Mouse (Mus musculus) CH12.LX (cell line): ENCODE measurements at regions not wholly inside any gene's neighbourhood (a gene's known extent, or its start where the extent isn't known, plus 50 kb on each side); places are given as distances from the start of the nearest gene placed in this dataset.

Experiments used
- DNase-seq: peaks from one replicate; pipeline ENCODE4 v3.0.0-alpha.2; 2013; ENCODE audit errors: extremely low read depth
- H3K27ac ChIP-seq: 2 replicates; pipeline ENCODE4 v1.5.1; 2012; ENCODE audit warnings: low read depth, mild to moderate bottlenecking, control low read depth, moderate library complexity; ENCODE audit not compliant: insufficient read depth
- H3K27me3 ChIP-seq: replicated peaks from 2 replicates; pipeline ENCODE3; 2012; ENCODE audit warnings: inconsistent platforms
- H3K36me3 ChIP-seq, 2 experiments: replicated peaks in 1 of 2; 2 replicates each; pipeline versions ENCODE3 to v1.6.1; 2012; ENCODE audit warnings: inconsistent platforms in 1 of 2, low read length in 1 of 2, mild to moderate bottlenecking in 1 of 2, mixed read lengths in 1 of 2, moderate library complexity in 1 of 2; ENCODE audit not compliant: control insufficient read depth in 1 of 2, insufficient read depth in 1 of 2
- H3K4me1 ChIP-seq, 2 experiments: 2 replicates each; pipeline ENCODE4 v1.6.1; 2012; ENCODE audit warnings: inconsistent platforms in 1 of 2, moderate library complexity in 1 of 2; ENCODE audit not compliant: insufficient read depth in 2 of 2, control insufficient read depth in 1 of 2
- H3K4me2 ChIP-seq: 2 replicates; pipeline ENCODE4 v1.6.1; 2012; ENCODE audit warnings: low read depth, mild to moderate bottlenecking, control low read depth; ENCODE audit not compliant: poor library complexity, insufficient read depth, severe bottlenecking
- H3K4me3 ChIP-seq, 3 experiments: fragments of 150-350 bp in 1 of 3; sonication (generic) in 1 of 3; replicated peaks in 1 of 3; 2 replicates each; pipeline versions ENCODE3 to v1.5.1; 2011 to 2012; ENCODE audit warnings: low read depth in 2 of 3, low read length in 2 of 3, mild to moderate bottlenecking in 2 of 3, moderate library complexity in 2 of 3, control low read depth in 1 of 3, improper control_type of control experiment in 1 of 3, inconsistent platforms in 1 of 3, mixed read lengths in 1 of 3; ENCODE audit not compliant: poor library complexity in 1 of 3
- H3K79me2 ChIP-seq: replicated peaks from 2 replicates; pipeline ENCODE4 v1.6.1; 2012; ENCODE audit warnings: mild to moderate bottlenecking, moderate library complexity; ENCODE audit not compliant: control insufficient read depth, poor library complexity, insufficient read depth, severe bottlenecking; ENCODE audit errors: extremely low read depth
- H3K9ac ChIP-seq: 2 replicates; pipeline ENCODE4 v1.6.1; 2012; ENCODE audit warnings: low read depth, mild to moderate bottlenecking, control low read depth, moderate library complexity; ENCODE audit not compliant: insufficient read depth
- H3K9me3 ChIP-seq: replicated peaks from 2 replicates; pipeline ENCODE3; 2012; ENCODE audit warnings: low read length, inconsistent platforms, mixed read lengths
- CHD1 ChIP-seq: IDR thresholded peaks from 2 replicates; pipeline ENCODE4 v1.6.1; 2012; ENCODE audit warnings: low read depth, low read length, improper control_type of control experiment, inconsistent platforms
- CHD2 ChIP-seq: IDR thresholded peaks from 2 replicates; pipeline ENCODE4 v1.6.1; 2011; ENCODE audit warnings: low read length, improper control_type of control experiment
- CTCF ChIP-seq, 2 experiments: IDR thresholded peaks in 1 of 2; conservative IDR thresholded peaks in 1 of 2; 2 replicates each; pipeline ENCODE4 v1.5.1; 2011 to 2012; ENCODE audit warnings: low read depth in 2 of 2, low read length in 2 of 2, improper control_type of control experiment in 1 of 2, inconsistent platforms in 1 of 2, mild to moderate bottlenecking in 1 of 2, moderate library complexity in 1 of 2
- E2F4 ChIP-seq: IDR thresholded peaks from 2 replicates; pipeline ENCODE4 v1.6.1; 2011; ENCODE audit warnings: low read depth, low read length, improper control_type of control experiment; ENCODE audit not compliant: insufficient replicate concordance
- ELF1 ChIP-seq: IDR thresholded peaks from 2 replicates; pipeline ENCODE4 v1.6.1; 2014; ENCODE audit warnings: low read depth, mild to moderate bottlenecking, inconsistent platforms, low read length, improper control_type of control experiment
- EP300 ChIP-seq: IDR thresholded peaks from 2 replicates; pipeline ENCODE4 v1.6.1; 2011; ENCODE audit warnings: low read length, improper control_type of control experiment
- ETS1 ChIP-seq: conservative IDR thresholded peaks from 2 replicates; pipeline ENCODE4 v1.6.1; 2012; ENCODE audit warnings: low read depth, mild to moderate bottlenecking, inconsistent platforms, low read length, improper control_type of control experiment, moderate library complexity
- GABPA ChIP-seq: IDR thresholded peaks from 2 replicates; pipeline ENCODE4 v1.6.1; 2012; ENCODE audit warnings: low read depth, low read length, improper control_type of control experiment, inconsistent platforms; ENCODE audit not compliant: insufficient replicate concordance
- HCFC1 ChIP-seq: IDR thresholded peaks from 2 replicates; pipeline ENCODE4 v1.6.1; 2012; ENCODE audit warnings: low read depth, mild to moderate bottlenecking, inconsistent platforms, low read length, improper control_type of control experiment
- JUN ChIP-seq: IDR thresholded peaks from 2 replicates; pipeline ENCODE4 v1.6.1; 2011; ENCODE audit warnings: low read depth, mild to moderate bottlenecking, low read length, improper control_type of control experiment, moderate library complexity; ENCODE audit not compliant: insufficient read depth
- JUND ChIP-seq: conservative IDR thresholded peaks from 2 replicates; pipeline ENCODE4 v1.6.1; 2011; ENCODE audit warnings: low read depth, low read length, improper control_type of control experiment
- KAT2A ChIP-seq: IDR thresholded peaks from 2 replicates; pipeline ENCODE4 v1.6.1; 2012; ENCODE audit warnings: low read length, improper control_type of control experiment, inconsistent platforms; ENCODE audit not compliant: insufficient replicate concordance
- MAFK ChIP-seq: IDR thresholded peaks from 2 replicates; pipeline ENCODE4 v1.6.1; 2011; ENCODE audit warnings: low read length, improper control_type of control experiment; ENCODE audit not compliant: insufficient replicate concordance
- MAX ChIP-seq: IDR thresholded peaks from 2 replicates; pipeline ENCODE4 v1.6.1; 2011; ENCODE audit warnings: low read length, improper control_type of control experiment
- MEF2A ChIP-seq: IDR thresholded peaks from 2 replicates; pipeline ENCODE4 v1.6.1; 2014; ENCODE audit warnings: low read depth, mild to moderate bottlenecking, inconsistent platforms, low read length, improper control_type of control experiment, borderline replicate concordance
- MXI1 ChIP-seq: IDR thresholded peaks from 2 replicates; pipeline ENCODE4 v1.6.1; 2011; ENCODE audit warnings: mild to moderate bottlenecking, low read depth, low read length, improper control_type of control experiment
- MYC ChIP-seq: IDR thresholded peaks from 2 replicates; pipeline ENCODE4 v1.6.1; 2011; ENCODE audit warnings: low read depth, mild to moderate bottlenecking, improper control_type of control experiment, low read length
- NELFE ChIP-seq: IDR thresholded peaks from 2 replicates; pipeline ENCODE4 v1.6.1; 2011; ENCODE audit warnings: low read depth, low read length, improper control_type of control experiment
- NRF1 ChIP-seq: IDR thresholded peaks from 2 replicates; pipeline ENCODE4 v1.6.1; 2014; ENCODE audit warnings: low read depth, mild to moderate bottlenecking, inconsistent platforms, low read length, improper control_type of control experiment, moderate library complexity
- POLR2A ChIP-seq: IDR thresholded peaks from 2 replicates; pipeline ENCODE4 v1.6.1; 2011; ENCODE audit warnings: low read depth, mild to moderate bottlenecking, improper control_type of control experiment, low read length
- POLR2AphosphoS2 ChIP-seq: IDR thresholded peaks from 2 replicates; pipeline ENCODE4 v1.6.1; 2011; ENCODE audit warnings: low read depth, low read length, improper control_type of control experiment
- RAD21 ChIP-seq: IDR thresholded peaks from 2 replicates; pipeline ENCODE4 v1.6.1; 2011; ENCODE audit warnings: low read depth, mild to moderate bottlenecking, low read length, improper control_type of control experiment, moderate library complexity
- RCOR1 ChIP-seq: conservative IDR thresholded peaks from 2 replicates; pipeline ENCODE4 v1.6.1; 2012; ENCODE audit warnings: low read depth, mild to moderate bottlenecking, inconsistent platforms, low read length, improper control_type of control experiment
- SIN3A ChIP-seq: IDR thresholded peaks from 2 replicates; pipeline ENCODE4 v1.6.1; 2012; ENCODE audit warnings: low read length, improper control_type of control experiment, inconsistent platforms
- TBP ChIP-seq: conservative IDR thresholded peaks from 2 replicates; pipeline ENCODE4 v1.6.1; 2011; ENCODE audit warnings: low read depth, low read length, improper control_type of control experiment
- TCF12 ChIP-seq: IDR thresholded peaks from 2 replicates; pipeline ENCODE4 v1.6.1; 2014; ENCODE audit warnings: low read depth, mild to moderate bottlenecking, inconsistent platforms, low read length, improper control_type of control experiment
- UBTF ChIP-seq: IDR thresholded peaks from 2 replicates; pipeline ENCODE4 v1.6.1; 2012; ENCODE audit warnings: low read depth, mild to moderate bottlenecking, inconsistent platforms, low read length, improper control_type of control experiment, moderate library complexity
- USF2 ChIP-seq: conservative IDR thresholded peaks from 2 replicates; pipeline ENCODE4 v1.6.1; 2011; ENCODE audit warnings: low read depth, low read length, improper control_type of control experiment
- ZC3H11A ChIP-seq: IDR thresholded peaks from 2 replicates; pipeline ENCODE4 v1.6.1; 2012; ENCODE audit warnings: low read depth, mild to moderate bottlenecking, inconsistent platforms, low read length, improper control_type of control experiment
- ZKSCAN1 ChIP-seq: IDR thresholded peaks from 2 replicates; pipeline ENCODE4 v1.6.1; 2012; ENCODE audit warnings: low read depth, inconsistent platforms, low read length, improper control_type of control experiment, borderline replicate concordance
- ZMIZ1 ChIP-seq: IDR thresholded peaks from 2 replicates; pipeline ENCODE4 v1.6.1; 2012; ENCODE audit warnings: low read depth, mild to moderate bottlenecking, inconsistent platforms, low read length, improper control_type of control experiment
- ZNF384 ChIP-seq: IDR thresholded peaks from 2 replicates; pipeline ENCODE4 v1.6.1; 2012; ENCODE audit warnings: low read depth, low read length, improper control_type of control experiment, inconsistent platforms
- dilution Hi-C: fragments of 300-500 bp; cut with MboI; formaldehyde crosslinking; loops from 2 replicates; pipeline ENCODE4 v1.14.3; 2020; ENCODE audit warnings: low sequenced_read_pairs; ENCODE audit not compliant: extremely low pct_unique_long_range_greater_than_20kb, extremely low pct_ligation_motif_present
- in situ Hi-C: fragments of 300-500 bp; cut with MboI; formaldehyde crosslinking; loops from 3 replicates; pipeline ENCODE4 v1.14.3; 2019; ENCODE audit warnings: low sequenced_read_pairs, low pct_ligation_motif_present, low pct_unique_long_range_greater_than_20kb, mixed read lengths

GRCm38 (mm10) chr6:140816359-140816758 lies 87.3 kb downstream of the Gm11077 start:
- peak; percentile 14 for DNase-seq
- Histone ChIP-seq H3K27ac (peak overlapping the region; percentile 88), H3K9me3 (peaks cover 2% of the 10 kb centered on the region), H3K27me3 (no peaks in the 10 kb centered on the region)
- TF ChIP-seq NRF1 (no peak), USF2 (no peak), HCFC1 (no peak), MAFK (no peak), GABPA (no peak), TCF12 (no peak), TBP (no peak), NELFE (no peak), UBTF (no peak), ZKSCAN1 (no peak), POLR2AphosphoS2 (no peak), CTCF (conservative IDR thresholded peaks at IDR 0.05 in 1 of 2, IDR thresholded peaks at IDR 0.05 in 1 of 2; ENCODE audit: low read depth in 2 of 2, low read length in 2 of 2) (no peak)
- TF ChIP-seq, all 38 proteins: peak for 0
- no peaks in the 10 kb centered on the region for H3K36me3 ChIP-seq
- no peaks in the 10 kb centered on the region for H3K79me2 ChIP-seq
- no peak overlapping the region; the same call in 1 of the 2 replicates for H3K9ac ChIP-seq
- in situ Hi-C loops: no loop called here
- peak overlapping the region; percentile 51; the same call in 1 of the 2 replicates for H3K4me2 ChIP-seq
- H3K4me1 ChIP-seq: peaks cover 37 to 48% of the 10 kb centered on the region in 2 experiments
- dilution Hi-C loops: no loop called here
- H3K4me3 ChIP-seq: no peak overlapping the region

GRCm38 (mm10) chr6:140816831-140817230 lies 87.7 kb downstream of the Gm11077 start:
- Histone ChIP-seq H3K36me3 (no peaks in the 10 kb centered on the region), H3K4me1 (peaks cover 37 to 48% of the 10 kb centered on the region in 2 experiments), H3K27me3 (no peaks in the 10 kb centered on the region), H3K27ac (peak overlapping the region; percentile 94), H3K4me3 (no peak overlapping the region), H3K9me3 (peaks cover 2% of the 10 kb centered on the region), H3K79me2 (no peaks in the 10 kb centered on the region), H3K4me2 (peak overlapping the region; percentile 51; the same call in 1 of the 2 replicates), H3K9ac (peak overlapping the region; percentile 15; the same call in 1 of the 2 replicates)
- peak; percentile 96 for DNase-seq
- dilution Hi-C loops: no loop called here
- in situ Hi-C loops: no loop called here
- no peak for TF ChIP-seq ZKSCAN1
- no peak for TF ChIP-seq GABPA
- TF ChIP-seq MAFK: 0 out of 2 replicates have a peak, but pooled peaks have one; percentile 36
- peak; percentile 65 for TF ChIP-seq TCF12
- TF ChIP-seq RAD21: no peak; the same call in 1 of the 2 replicates
- peak; percentile 99 for TF ChIP-seq EP300
- no peak for TF ChIP-seq UBTF
- TF ChIP-seq ZC3H11A: no peak
- TF ChIP-seq ELF1: peak; percentile 23; the same call in 1 of the 2 replicates
- no peak for TF ChIP-seq CHD1
- TF ChIP-seq RCOR1: peak; percentile 93; the same call in 1 of the 2 replicates
- TF ChIP-seq POLR2A: no peak
- no peak for TF ChIP-seq E2F4
- TF ChIP-seq ZMIZ1: no peak
- no peak for TF ChIP-seq NELFE
- peak; percentile 39; the same call in 1 of the 2 replicates for TF ChIP-seq SIN3A
- TF ChIP-seq MAX: no peak
- no peak; the same call in 1 of the 2 replicates for TF ChIP-seq MXI1
- 0 out of 2 replicates have a peak, but pooled peaks have one; percentile 13 for TF ChIP-seq USF2
- TF ChIP-seq ETS1: peak; percentile 94
- no peak for TF ChIP-seq JUND
- no peak for TF ChIP-seq MYC
- TF ChIP-seq ZNF384: no peak
- peak; percentile 94 for TF ChIP-seq CHD2
- no peak for TF ChIP-seq NRF1
- TF ChIP-seq JUN: peak; percentile 1; the same call in 1 of the 2 replicates
- no peak for TF ChIP-seq KAT2A
- peak; percentile 48; the same call in 1 of the 2 replicates for TF ChIP-seq MEF2A
